Mouse (Mus musculus): ENCODE measurements around the gene Ecel1.

Gene Ecel1

GRCm38 (mm10) chr1:87164796-87165184 is 8.5 kb upstream of the Ecel1 start:
- no peak for DNase-seq

DNA sequence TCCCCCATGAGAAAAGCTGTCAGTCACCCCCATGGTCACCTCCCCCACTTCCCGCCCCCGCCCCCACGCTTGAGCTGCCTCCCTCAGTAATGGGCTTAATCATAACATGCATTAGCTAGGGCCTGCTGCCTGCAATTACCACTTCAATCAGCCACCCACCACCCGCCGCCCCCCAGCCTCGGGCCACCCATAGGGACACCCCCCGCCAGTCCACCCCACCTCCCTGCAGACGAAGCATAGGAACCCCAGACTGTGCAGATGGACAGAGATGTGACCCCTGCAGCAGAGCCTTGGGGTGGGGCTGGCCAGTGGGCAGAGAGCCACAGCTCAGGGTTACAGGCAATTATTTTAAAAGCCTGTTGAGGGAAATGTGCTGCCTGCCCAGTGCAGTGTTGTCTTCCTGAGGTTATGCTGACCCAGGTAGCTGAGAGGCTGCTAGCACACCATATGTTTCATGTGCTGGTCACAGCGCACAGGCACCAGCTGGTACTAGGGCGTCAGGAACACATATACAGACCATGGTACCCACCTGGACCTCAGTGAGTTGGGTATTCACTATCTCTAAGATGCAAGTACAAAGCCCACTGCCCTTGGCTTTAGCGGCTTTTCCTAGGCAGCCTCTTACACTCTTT is 8.0 kb upstream of the Ecel1 start:
- no peak for DNase-seq

DNA sequence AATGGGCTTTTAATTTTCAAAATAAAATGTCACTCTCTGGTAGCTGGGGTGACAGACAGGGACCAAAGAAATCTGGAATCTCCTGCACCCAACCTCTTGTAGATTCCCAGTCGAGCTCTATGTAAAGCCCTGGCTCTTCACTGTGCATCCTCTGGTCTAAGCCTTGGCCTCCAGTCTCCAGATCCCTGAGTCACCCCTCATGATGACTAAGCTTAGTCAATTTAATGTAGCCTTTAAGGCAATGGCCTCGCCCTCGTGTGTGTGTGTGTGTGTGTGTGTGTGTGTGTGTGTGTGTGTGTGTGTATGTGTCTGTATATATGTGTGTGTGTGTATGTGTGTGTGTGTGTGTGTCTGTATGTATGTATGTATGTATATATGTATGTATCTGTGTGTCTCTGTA is 3.1 kb upstream of the Ecel1 start:
- DNase-seq = no peak

- DNase-seq = no peak
Observed at GRCm38 (mm10) chr1:87155531-87156198, 656 bp downstream of the Ecel1 start.

GRCm38 (mm10) chr1:87154501-87155120 is 1.7 kb downstream of the Ecel1 start:
- no peak for DNase-seq

DNA sequence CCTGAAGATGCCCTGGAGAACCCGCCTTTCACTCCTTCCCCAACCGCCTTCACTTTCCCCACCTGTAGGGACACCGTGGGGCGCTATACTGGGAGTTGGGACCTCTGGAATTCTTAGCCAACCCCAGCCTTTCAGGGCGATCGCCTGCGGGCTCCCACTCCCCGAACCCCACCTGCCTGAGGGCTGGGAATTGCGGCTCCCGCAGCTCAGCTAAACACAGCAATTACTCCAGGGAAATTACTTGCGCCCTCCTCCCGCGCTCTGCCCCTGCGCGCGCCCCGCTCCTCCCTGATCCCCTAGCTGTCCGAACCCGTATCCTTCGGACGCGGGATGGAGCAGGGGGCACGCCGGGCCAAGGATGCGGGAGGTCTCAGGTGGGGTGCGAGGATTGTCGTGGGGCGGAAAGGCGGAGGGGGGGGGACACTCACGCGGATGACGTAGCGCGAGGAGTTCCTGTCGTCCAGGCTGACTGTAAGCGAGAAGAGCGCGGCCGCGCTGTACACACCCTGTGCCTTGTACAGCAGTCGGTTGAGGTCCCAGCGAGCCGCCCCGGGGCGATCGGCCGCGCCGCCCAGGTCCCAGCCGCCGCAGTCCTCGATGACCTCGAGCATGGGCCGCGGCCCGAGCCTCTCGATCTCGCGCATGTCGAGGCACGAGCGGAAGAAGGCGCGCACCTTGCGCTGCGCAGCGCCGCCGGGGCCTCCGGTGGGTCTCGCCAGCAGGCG is 2.4 kb downstream of the Ecel1 start:
- DNase-seq = no peak

DNA sequence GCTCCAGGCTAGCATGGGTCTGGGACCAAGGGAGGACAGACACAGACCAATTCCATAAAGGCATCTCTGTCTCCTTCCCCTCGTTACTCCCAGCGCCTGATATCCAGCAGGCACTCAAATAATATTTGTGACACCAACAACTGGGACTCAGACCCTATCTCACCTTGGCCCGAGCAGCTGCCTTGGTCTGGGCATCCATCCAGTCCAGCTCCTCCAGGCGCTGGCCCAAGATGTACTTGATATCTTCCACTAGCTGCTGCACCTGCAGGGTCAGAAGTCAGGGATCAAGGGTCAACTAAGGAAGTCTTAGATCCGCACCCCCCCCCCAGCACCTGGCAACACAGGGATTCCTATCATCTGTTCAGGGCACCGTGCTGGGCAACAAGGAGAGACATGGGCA is 5.0 kb downstream of the Ecel1 start:
- no peak for DNase-seq

DNA sequence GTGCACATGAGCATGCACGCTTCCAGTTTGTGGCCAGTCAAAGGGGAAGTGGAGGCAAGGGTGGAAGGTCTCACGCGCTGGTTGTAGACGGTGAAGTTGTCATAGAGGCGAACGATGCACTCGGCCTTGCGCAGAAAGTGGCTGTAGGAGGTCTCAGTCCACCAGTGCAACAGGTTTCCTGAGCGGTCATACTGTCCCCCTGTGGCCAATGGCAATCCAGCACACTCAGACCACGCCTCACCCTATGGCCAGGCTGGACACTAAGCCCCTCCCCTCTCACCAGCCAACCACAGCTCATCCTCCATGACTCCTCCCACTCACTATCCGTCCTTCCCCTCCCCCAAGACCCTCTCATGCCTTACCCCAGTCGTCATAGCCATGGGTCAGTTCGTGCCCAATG is 6.9 kb downstream of the Ecel1 start:
- DNase-seq = no peak

GRCm38 (mm10) chr1:87143141-87143540 is 13.2 kb downstream of the Ecel1 start:
- DNase-seq = no peak

- no peak for DNase-seq
Observed at GRCm38 (mm10) chr1:87142456-87142855, 13.9 kb downstream of the Ecel1 start.

GRCm38 (mm10) chr1:87141550-87141949 is 14.8 kb downstream of the Ecel1 start:
- DNase-seq = no peak

GRCm38 (mm10) chr1:87131803-87132202 is 24.5 kb downstream of the Ecel1 start:
- DNase-seq = no peak

GRCm38 (mm10) chr1:87127206-87128030 is 28.9 kb downstream of the Ecel1 start:
- no peak for DNase-seq

- DNase-seq = no peak
Observed at GRCm38 (mm10) chr1:87124673-87125072, 31.6 kb downstream of the Ecel1 start, which contains the start of gene Akp3. Akp3 (plus strand) TSS chr1:87124973.

- DNase-seq = no peak
Observed at GRCm38 (mm10) chr1:87114784-87115183, 41.5 kb downstream of the Ecel1 start.

DNA sequence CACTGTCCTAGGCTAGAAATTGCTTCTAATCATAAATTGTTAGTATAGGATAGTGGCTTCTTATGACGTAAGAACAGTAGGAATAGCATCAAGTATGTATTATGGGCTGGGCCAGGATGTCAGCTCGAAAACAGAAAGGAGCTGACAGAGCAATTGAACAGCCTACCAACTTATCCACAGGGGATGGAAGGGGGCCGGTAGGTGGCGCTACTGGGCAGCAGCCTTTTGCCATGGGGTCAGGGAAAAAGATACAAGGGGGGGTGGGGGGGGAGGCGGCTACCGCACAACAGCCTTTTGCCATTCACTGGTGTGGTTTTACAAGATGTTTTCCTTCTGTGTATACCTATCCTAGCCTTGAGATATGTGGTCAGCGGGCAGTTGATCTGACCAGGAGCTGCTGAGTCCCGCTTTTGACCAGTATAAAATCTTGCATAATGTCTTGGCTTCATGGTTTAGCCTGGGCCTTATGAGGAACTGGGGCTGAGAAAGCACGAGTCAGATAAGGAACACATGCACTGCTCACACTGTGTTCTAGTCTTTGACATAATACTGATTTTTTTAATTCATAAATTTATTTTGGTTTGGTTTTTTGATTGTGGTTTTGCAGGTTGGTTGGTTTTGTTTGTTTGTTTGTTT is 44.5 kb downstream of the Ecel1 start:
- no peak for DNase-seq

GRCm38 (mm10) chr1:87108564-87108963 is 47.8 kb downstream of the Ecel1 start:
- no peak for DNase-seq

GRCm38 (mm10) chr1:87106536-87106935 is 49.8 kb downstream of the Ecel1 start:
- DNase-seq = no peak

DNA sequence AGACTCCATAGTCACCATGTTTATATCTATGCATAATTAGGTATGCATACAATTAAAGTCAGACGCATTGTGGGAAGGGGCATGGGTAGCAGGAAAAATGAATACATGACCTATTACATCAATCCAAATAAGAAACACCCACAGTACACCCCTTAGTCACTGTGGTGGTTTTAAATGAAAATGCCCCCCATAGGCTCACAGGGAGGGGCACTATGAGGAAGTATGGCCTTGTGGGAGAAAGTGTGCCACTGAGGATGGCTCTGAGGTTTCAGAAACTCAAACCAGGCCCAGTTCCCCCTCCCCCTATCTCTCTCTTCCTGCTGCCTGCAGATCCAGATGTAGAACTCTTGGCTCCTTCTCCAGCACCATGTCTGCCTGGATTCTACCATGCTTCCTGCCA is 52.4 kb downstream of the Ecel1 start:
- no peak for DNase-seq

DNA sequence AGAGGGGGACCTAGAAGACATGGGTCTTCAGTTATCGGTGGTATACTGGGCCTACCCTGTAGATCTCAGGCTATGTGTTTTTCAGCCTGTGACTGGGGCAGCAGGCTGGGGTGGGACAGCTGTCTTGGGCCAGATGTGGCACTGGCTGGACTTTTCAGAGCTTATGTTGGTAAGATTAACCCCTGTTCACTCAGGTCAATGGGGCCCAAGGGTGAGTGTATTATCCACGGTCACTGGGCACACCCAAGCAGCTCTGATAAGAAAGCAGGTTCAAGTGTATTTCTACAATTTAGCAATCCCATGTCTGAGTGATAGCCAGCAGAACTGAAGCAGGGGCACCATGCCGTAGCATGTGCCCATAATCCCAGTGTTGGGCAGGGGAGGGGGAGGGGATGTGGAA is 54.2 kb downstream of the Ecel1 start:
- no peak for DNase-seq

GRCm38 (mm10) chr1:87101411-87101810 is 54.9 kb downstream of the Ecel1 start, which contains the start of gene Alpi:
Alpi (minus strand) TSS chr1:87101606.
- no peak for DNase-seq

- no peak for DNase-seq
Observed at GRCm38 (mm10) chr1:87098358-87098975, 57.9 kb downstream of the Ecel1 start.
